Mouse (Mus musculus) forebrain, embryonic 13.5 days (tissue): ENCODE measurements around the gene Rpl6. TPM values are rescaled to one million over a fixed set of nuclear protein-coding genes. Genes with fewer than 3 reads are reported as not detected.

Experiments
- ATAC-seq: fragments of 200-750 bp; cut with Nextera tagmentation; 2 replicates; pipeline ENCODE4 v1.8.0; 2017
- H3K27ac ChIP-seq: fragments of 300-500 bp; sonication (generic); 2 replicates; pipeline ENCODE4 v1.5.1; 2015; ENCODE audit warnings: inconsistent platforms, mild to moderate bottlenecking, moderate library complexity
- H3K27me3 ChIP-seq: fragments of 300-500 bp; sonication (generic); 2 replicates; pipeline ENCODE4 v1.6.1; 2015; ENCODE audit warnings: mild to moderate bottlenecking, inconsistent platforms
- H3K36me3 ChIP-seq: fragments of 300-500 bp; sonication (generic); 2 replicates; pipeline ENCODE4 v1.6.1; 2015; ENCODE audit warnings: mild to moderate bottlenecking, inconsistent platforms; ENCODE audit not compliant: poor library complexity, severe bottlenecking
- H3K4me1 ChIP-seq: fragments of 300-500 bp; sonication (generic); 2 replicates; pipeline ENCODE4 v1.6.1; 2015; ENCODE audit warnings: inconsistent platforms
- H3K4me2 ChIP-seq: fragments of 300-500 bp; sonication (generic); 2 replicates; pipeline ENCODE4 v1.6.1; 2015; ENCODE audit warnings: inconsistent platforms, mild to moderate bottlenecking, moderate library complexity
- H3K4me3 ChIP-seq: fragments of 300-500 bp; sonication (generic); 2 replicates; pipeline ENCODE4 v1.5.1; 2015; ENCODE audit warnings: mild to moderate bottlenecking, inconsistent platforms
- H3K9ac ChIP-seq: fragments of 300-500 bp; sonication (generic); 2 replicates; pipeline ENCODE4 v1.6.1; 2015; ENCODE audit warnings: mild to moderate bottlenecking, inconsistent platforms
- H3K9me3 ChIP-seq: fragments of 300-500 bp; sonication (generic); replicated peaks from 2 replicates; pipeline ENCODE4 v1.6.1; 2016; ENCODE audit warnings: inconsistent platforms
- WGBS: fragments of 180-500 bp; shearing (Covaris S2); methylation state at CpG from one replicate; pipeline ENCODE4 v1.1.7; 2015; 5-methylcytosine and 5-hydroxymethylcytosine counted together
- polyA plus RNA-seq: library from polyadenylated mRNA; unstranded; fragments of >200 nt; fragmentation: Nextera tagmentation; extraction: Ambion mirVana; gene quantifications from 2 replicates; pipeline ENCODE4 v1.2.1, GENCODE M21; 2015

Gene Rpl6
- polyA plus RNA-seq = 466 and 500 TPM in 2 replicates

- Histone ChIP-seq H3K9ac (peak within 1 kb of the TSS; percentile 98), H3K4me1 (peaks cover 28% of the 10 kb centered on the region), H3K9me3 (no peaks in the 10 kb centered on the region), H3K36me3 (peaks cover 40% of the 10 kb centered on the region), H3K27ac (peak within 1 kb of the TSS; percentile 77), H3K4me3 (peak within 1 kb of the TSS; percentile 98), H3K4me2 (peak within 1 kb of the TSS; percentile 84), H3K27me3 (peaks cover 2% of the 10 kb centered on the region; the same call in 1 of the 2 replicates)
- peak; percentile 94 for ATAC-seq
- 2% methylated on average over 52 of the region's 52 CpGs for WGBS
Observed at GRCm38 (mm10) chr5:121204132-121205089, at the start of gene Rpl6. Gene Rpl6, plus strand, starts transcription at chr5:121204481.

GRCm38 (mm10) chr5:121156121-121156520 lies 48.2 kb upstream of the Rpl6 start:
- no peak overlapping the region for H3K4me3 ChIP-seq
- no peaks in the 10 kb centered on the region for H3K9me3 ChIP-seq
- H3K27ac ChIP-seq = no peak overlapping the region
- no peak overlapping the region for H3K4me2 ChIP-seq
- H3K27me3 ChIP-seq = no peaks in the 10 kb centered on the region
- no peak for ATAC-seq
- no peak overlapping the region for H3K9ac ChIP-seq
- H3K4me1 ChIP-seq = no peaks in the 10 kb centered on the region
- WGBS = 91% methylated on average over 4 of the region's 4 CpGs
- peaks cover 94% of the 10 kb centered on the region for H3K36me3 ChIP-seq

DNA sequence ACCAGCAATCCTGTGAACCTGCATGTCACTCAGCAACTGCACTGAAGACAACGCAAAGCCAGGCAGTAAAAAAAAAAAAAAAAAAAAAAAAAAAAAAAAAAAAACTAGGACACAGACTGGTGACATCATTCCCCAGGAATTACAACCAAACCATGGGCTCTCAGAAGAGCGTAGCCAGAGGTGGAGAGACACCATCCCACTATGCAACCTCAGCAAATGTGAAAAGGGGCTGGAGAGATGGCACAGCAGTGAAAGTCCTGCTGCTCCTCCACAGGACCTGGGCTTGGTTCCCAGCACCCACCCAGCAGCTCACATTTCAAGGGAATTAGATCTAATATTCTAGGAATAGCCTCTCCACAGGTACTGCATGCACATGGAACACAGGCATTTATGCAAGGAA lies 47.3 kb upstream of the Rpl6 start:
- H3K4me1 ChIP-seq = no peaks in the 10 kb centered on the region
- peaks cover 95% of the 10 kb centered on the region for H3K36me3 ChIP-seq
- 77% methylated on average over 2 of the region's 2 CpGs for WGBS
- H3K9ac ChIP-seq = no peak overlapping the region
- no peaks in the 10 kb centered on the region for H3K9me3 ChIP-seq
- no peak overlapping the region for H3K4me3 ChIP-seq
- no peak overlapping the region for H3K4me2 ChIP-seq
- no peaks in the 10 kb centered on the region for H3K27me3 ChIP-seq
- H3K27ac ChIP-seq = no peak overlapping the region
- no peak for ATAC-seq

DNA sequence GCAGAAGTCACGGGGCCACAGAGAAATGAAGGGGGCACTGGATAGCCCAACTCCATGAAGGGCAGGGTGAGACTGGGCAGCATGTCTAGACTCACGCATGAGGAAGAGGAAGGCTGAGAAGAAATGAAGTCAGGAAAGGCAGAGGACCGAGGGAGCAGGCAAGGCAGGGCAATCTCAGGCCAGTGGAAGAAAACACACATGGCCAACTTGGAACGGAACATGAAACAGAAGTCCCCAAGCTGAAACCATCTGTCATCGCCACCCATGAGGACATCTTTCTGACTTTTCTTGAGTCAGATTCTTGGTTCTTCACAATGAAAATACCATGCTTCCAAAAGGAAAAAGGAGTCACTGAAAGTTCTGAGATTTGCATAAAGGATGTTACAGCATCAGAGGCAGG lies 46.8 kb upstream of the Rpl6 start:
- no peak overlapping the region for H3K4me3 ChIP-seq
- ATAC-seq = no peak
- H3K9me3 ChIP-seq = no peaks in the 10 kb centered on the region
- WGBS = 97% methylated on average over 5 of the region's 5 CpGs
- H3K27ac ChIP-seq = no peak overlapping the region
- H3K9ac ChIP-seq = no peak overlapping the region
- no peaks in the 10 kb centered on the region for H3K4me1 ChIP-seq
- H3K4me2 ChIP-seq = no peak overlapping the region
- no peaks in the 10 kb centered on the region for H3K27me3 ChIP-seq
- peaks cover 95% of the 10 kb centered on the region for H3K36me3 ChIP-seq

DNA sequence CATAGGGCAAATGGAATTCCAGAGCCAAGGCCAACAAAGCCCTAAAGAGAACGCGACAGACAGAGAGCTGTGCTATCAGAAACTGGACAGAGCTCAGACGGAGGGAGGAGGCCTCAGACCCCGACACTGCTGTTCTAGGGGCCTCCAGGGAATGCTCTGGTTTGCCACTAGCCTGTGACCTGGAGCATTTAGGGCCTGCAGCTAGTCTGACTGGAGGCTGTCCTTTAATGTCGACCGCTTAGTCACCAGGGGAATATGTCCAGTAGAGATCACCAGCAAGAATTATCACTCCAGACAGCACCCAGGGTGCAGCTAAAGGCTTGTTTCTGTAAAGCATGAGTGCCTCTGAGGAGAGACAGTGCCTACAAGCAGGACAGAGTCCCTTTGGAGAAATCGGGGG lies 45.3 kb upstream of the Rpl6 start:
- no peaks in the 10 kb centered on the region for H3K27me3 ChIP-seq
- no peaks in the 10 kb centered on the region for H3K9me3 ChIP-seq
- no peak overlapping the region for H3K4me2 ChIP-seq
- H3K36me3 ChIP-seq = peaks cover 96% of the 10 kb centered on the region
- ATAC-seq = no peak
- 96% methylated on average over 7 of the region's 7 CpGs for WGBS
- no peaks in the 10 kb centered on the region for H3K4me1 ChIP-seq
- H3K4me3 ChIP-seq = no peak overlapping the region
- H3K27ac ChIP-seq = no peak overlapping the region
- H3K9ac ChIP-seq = no peak overlapping the region

DNA sequence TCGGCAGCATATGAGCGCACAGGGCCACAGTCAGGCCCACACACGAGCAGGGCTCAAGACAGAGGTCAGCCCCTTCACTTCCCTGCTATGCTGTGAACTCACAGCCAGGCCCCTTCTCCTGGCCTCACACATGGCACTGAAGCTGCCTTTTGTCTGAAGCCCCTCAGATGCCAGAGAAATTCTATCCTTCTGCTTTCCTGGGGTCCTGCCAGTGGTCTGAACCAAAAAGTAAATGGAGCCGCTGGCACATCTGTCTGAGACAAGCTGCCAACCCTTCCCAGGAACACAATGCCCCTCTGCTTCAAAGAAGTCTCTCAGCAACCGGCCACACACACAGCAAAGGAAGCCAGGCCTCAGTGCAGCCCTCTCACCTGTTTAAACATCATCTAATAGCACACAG lies 42.0 kb upstream of the Rpl6 start:
- H3K27ac ChIP-seq = no peak overlapping the region
- H3K4me1 ChIP-seq = no peaks in the 10 kb centered on the region
- H3K9ac ChIP-seq = no peak overlapping the region
- 70% methylated on average over 5 of the region's 5 CpGs for WGBS
- no peak for ATAC-seq
- H3K4me3 ChIP-seq = no peak overlapping the region
- no peaks in the 10 kb centered on the region for H3K27me3 ChIP-seq
- no peak overlapping the region for H3K4me2 ChIP-seq
- no peaks in the 10 kb centered on the region for H3K9me3 ChIP-seq
- H3K36me3 ChIP-seq = peaks cover 96% of the 10 kb centered on the region

DNA sequence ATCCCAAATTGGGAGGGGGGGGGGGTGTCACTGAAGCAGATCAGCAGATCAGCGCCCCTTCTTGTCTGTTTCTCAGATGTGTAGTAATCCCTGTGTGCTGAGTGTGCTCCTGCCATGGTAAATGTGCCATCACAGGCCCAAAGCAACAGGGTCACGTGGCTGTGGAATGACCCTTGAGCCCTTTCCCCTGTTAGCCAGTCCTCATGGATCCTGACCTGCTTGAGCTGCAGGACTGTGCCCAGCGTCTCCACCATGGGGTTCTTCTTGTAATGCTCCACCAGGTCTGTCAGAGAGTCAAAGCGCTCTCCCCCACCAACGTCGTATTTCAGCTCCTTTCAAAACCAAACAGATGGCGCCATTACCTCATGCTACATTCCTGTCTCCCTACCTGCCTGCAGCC lies 41.4 kb upstream of the Rpl6 start:
- H3K36me3 ChIP-seq = peaks cover 96% of the 10 kb centered on the region
- no peak for ATAC-seq

GRCm38 (mm10) chr5:121166884-121167283 lies 37.4 kb upstream of the Rpl6 start:
- Histone ChIP-seq H3K4me1 (no peaks in the 10 kb centered on the region), H3K27ac (no peak overlapping the region), H3K27me3 (no peaks in the 10 kb centered on the region), H3K9me3 (no peaks in the 10 kb centered on the region), H3K36me3 (peaks cover 85% of the 10 kb centered on the region), H3K4me3 (no peak overlapping the region), H3K4me2 (no peak overlapping the region), H3K9ac (no peak overlapping the region)
- WGBS = 94% methylated on average over 6 of the region's 6 CpGs
- ATAC-seq = no peak

More for the DNA sequence above, 41.4 kb upstream of the Rpl6 start:
- Histone ChIP-seq H3K27me3 (no peaks in the 10 kb centered on the region), H3K4me2 (no peak overlapping the region), H3K9ac (no peak overlapping the region), H3K9me3 (no peaks in the 10 kb centered on the region), H3K4me1 (no peaks in the 10 kb centered on the region), H3K27ac (no peak overlapping the region), H3K4me3 (no peak overlapping the region)
- 89% methylated on average over 7 of the region's 7 CpGs for WGBS

DNA sequence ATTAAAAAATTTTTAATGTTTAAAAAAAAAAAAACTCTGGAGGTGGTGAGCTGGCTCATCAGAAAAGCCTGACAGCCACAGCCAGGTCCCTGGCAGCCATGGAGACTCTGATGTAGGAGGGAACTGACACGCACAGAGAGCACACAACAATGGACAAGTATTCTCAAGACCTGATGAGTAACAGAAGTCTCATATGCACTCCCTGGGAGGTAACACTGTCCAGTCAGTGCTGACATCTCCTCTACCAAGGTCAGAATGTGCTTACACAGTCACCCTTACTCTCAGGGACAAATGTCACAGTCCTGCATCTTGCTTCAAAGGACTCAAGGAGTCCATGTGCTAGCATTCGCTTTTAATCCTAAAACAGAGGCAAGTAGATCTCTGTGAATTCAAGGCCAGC lies 34.7 kb upstream of the Rpl6 start:
- H3K4me2 ChIP-seq = no peak overlapping the region
- no peak overlapping the region for H3K9ac ChIP-seq
- H3K9me3 ChIP-seq = no peaks in the 10 kb centered on the region
- H3K36me3 ChIP-seq = peaks cover 60% of the 10 kb centered on the region
- no peak overlapping the region for H3K4me3 ChIP-seq
- H3K27me3 ChIP-seq = no peaks in the 10 kb centered on the region
- H3K4me1 ChIP-seq = no peaks in the 10 kb centered on the region
- 84% methylated on average over 2 of the region's 2 CpGs for WGBS
- no peak for ATAC-seq
- no peak overlapping the region for H3K27ac ChIP-seq

DNA sequence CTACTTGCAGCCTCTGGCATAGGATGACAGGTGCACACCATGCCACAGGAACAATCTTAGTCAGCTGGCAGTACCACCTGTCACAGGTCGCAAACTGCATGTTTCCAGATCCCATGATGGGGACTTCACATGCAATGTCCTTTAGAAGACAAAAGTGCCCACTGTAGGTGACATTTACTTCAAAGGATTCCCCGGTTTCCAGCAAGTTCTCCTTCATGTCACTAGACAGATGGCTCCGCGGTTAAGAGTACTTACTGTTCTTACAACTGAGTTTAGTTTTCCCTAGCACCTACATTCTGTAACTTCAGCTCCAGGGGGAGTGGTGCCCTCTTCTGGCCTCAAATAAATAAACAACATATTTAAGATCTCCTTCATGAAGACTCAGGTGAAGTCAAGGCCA lies 31.4 kb upstream of the Rpl6 start:
- H3K4me2 ChIP-seq = no peak overlapping the region
- H3K4me3 ChIP-seq = no peak overlapping the region
- H3K9me3 ChIP-seq = no peaks in the 10 kb centered on the region
- H3K27ac ChIP-seq = no peak overlapping the region
- WGBS = 88% methylated on average over 4 of the region's 4 CpGs
- no peaks in the 10 kb centered on the region for H3K27me3 ChIP-seq
- H3K36me3 ChIP-seq = peaks cover 30% of the 10 kb centered on the region
- H3K4me1 ChIP-seq = no peaks in the 10 kb centered on the region
- ATAC-seq = no peak
- H3K9ac ChIP-seq = no peak overlapping the region

DNA sequence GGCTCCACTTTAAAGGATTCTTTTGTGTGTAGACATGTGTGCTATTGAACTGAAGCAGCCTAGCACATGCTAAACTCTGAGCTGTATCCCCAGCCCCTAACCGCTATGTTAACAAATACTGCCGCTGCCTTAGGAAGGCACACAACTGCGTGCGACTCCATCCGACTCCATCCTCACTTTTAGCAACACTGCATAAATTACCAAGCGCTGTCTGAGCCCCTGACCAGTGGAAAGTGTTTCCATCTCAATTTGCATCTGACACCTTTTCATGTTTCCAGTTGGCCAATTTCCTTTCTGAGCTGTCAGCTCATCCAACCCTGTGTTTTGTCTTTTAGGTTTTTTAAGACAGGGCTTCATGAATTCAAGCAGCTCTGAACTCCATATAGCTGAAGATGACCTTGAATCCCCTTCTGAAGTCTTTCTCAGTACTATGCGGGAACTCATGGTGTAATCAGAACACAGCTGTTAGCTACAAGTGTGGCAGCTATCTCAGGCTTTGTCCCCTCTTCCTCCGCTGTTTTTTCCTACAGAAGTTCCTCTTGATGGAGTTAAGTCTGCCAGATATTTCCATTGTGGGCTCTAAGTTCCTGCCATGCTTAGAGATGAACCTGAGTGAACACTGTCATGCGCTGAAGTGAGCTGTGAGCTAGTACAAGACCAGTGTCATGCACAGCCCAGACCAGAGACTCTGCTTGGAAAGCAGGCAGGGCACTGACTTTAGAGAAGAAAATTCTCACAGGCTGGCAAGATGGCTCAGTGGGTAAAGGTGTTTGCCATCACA lies 25.0 kb upstream of the Rpl6 start:
- Histone ChIP-seq H3K4me2 (no peak overlapping the region), H3K4me3 (no peak overlapping the region), H3K36me3 (no peaks in the 10 kb centered on the region), H3K27ac (peak overlapping the region; percentile 26), H3K4me1 (peaks cover 40% of the 10 kb centered on the region), H3K9ac (no peak overlapping the region), H3K27me3 (no peaks in the 10 kb centered on the region), H3K9me3 (no peaks in the 10 kb centered on the region)
- 60% methylated on average over 9 of the region's 9 CpGs for WGBS
- ATAC-seq = peak; percentile 66; the same call in 1 of the 2 replicates

- Histone ChIP-seq H3K4me2 (no peak overlapping the region), H3K4me3 (no peak overlapping the region), H3K27me3 (no peaks in the 10 kb centered on the region), H3K9ac (no peak overlapping the region), H3K36me3 (no peaks in the 10 kb centered on the region), H3K27ac (no peak overlapping the region), H3K4me1 (peaks cover 78% of the 10 kb centered on the region), H3K9me3 (no peaks in the 10 kb centered on the region)
- WGBS = 75% methylated on average over 9 of the region's 9 CpGs
- no peak for ATAC-seq
Observed at GRCm38 (mm10) chr5:121183269-121183668, 21.0 kb upstream of the Rpl6 start.
